Mouse (Mus musculus): ENCODE data around the gene Bag6.

Bag6 gene

DNA sequence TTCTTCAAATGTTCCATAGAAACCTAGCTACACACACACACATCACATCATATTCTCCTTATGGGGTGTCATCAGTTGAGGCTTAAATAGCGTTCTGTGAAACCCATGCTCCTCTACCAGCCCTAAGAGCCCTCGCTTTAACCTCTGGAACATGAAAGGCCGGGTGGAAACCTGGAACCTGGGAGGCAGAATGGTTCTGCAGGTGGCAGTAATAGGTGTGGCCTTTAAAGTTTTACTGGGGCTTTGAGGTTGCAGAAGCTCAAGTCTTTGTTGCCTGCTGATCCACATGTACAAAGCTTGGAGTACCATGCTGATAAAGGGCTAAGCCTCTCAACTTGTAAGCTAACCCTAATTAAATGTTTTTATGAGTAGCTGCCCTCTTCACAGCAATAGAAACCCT lies 12.4 kb downstream of the Bag6 start:
- no peak for ATAC-seq (ENCODE audit: low TSS enrichment)

DNA sequence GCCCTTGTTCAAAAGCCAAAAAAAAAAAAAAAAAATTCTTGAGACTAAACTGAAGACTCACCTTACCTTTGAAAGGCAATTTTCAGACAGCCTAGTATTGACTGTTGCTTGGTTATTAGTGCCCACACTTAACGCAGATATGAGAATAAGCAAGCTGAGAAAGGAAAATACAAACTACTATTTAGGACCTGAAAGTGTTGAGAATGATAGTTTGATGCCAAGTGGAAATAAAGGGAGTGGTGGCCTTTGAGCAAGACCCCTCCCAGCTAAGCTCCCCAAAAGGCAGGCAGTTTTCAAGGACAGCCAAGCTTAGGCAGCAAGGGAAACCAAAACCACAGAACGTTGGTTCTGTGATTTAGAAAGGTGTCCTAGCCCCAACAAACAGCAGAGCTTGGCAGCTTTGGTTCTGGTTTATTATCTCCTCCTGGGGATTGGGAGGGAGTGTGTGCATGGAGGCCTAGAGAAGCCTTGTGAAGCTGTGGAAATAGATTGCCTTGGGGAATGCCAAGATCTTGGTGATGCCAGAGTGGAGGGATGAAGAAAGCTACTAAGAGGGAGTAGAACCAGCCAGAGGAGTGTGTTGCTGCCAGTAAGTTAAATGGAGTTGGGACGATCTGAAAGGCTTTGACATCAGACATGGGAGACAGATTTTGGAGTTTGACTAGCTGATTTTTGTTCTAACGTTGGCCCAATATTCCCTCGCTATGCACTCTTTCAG lies 13.1 kb downstream of the Bag6 start:
- ATAC-seq (ENCODE audit: low TSS enrichment), result peak; percentile 38; the same call in 1 of the 2 replicates

DNA sequence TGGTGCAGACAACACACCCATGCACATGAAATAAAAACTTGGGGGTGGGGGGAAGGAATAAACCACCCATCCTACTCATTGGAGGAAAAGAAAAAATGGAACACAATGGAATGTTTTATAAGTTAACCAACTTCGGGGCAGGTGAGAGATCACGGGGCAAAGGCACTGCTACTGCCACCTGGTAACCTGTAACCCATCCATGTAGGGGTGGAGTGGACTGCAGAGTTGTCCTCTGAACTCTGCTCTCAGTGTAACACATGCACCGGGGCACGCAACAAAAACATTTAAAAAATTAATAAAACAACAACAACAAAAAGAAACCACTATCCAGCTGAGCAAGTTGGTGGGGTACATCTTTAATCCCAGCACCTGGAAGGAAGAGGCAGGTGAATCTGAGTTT lies 17.1 kb downstream of the Bag6 start:
- ATAC-seq (ENCODE audit: low TSS enrichment), result no peak

- ATAC-seq (ENCODE audit: low TSS enrichment), result no peak
These were observed 18.1 kb downstream of the Bag6 start for GRCm38 (mm10) chr17:35153077-35153476.

GRCm38 (mm10) chr17:35153931-35154330 lies 19.0 kb downstream of the Bag6 start:
- ATAC-seq (ENCODE audit: low TSS enrichment), result no peak

- no peak for ATAC-seq (ENCODE audit: low TSS enrichment)
These were observed 19.6 kb downstream of the Bag6 start for GRCm38 (mm10) chr17:35154616-35155015.

DNA sequence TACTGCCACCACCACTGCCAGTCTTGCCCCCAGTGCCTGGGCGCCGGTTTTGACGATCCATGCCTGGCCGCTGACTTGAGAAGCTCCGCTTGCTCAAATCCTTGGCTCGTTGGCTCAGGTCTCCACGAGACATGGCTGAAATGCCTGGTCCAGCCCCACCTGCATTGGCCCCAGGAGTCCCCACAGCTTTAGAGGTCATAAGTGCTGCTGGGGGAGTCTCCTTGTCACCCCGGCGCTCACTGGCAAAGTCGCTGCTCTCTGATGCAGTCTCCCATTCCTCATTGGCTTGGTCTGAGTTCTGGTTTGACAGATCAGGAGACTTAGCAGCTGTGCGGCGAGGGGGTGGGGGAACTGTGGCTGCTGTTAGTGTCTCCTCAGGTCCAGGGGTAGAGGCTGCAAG lies 20.5 kb downstream of the Bag6 start:
- ATAC-seq (ENCODE audit: low TSS enrichment), result no peak

GRCm38 (mm10) chr17:35156461-35157200 lies 21.7 kb downstream of the Bag6 start:
- ATAC-seq (ENCODE audit: low TSS enrichment), result no peak

GRCm38 (mm10) chr17:35157254-35157653 lies 22.3 kb downstream of the Bag6 start:
- no peak for ATAC-seq (ENCODE audit: low TSS enrichment)

- ATAC-seq (ENCODE audit: low TSS enrichment), result no peak
These were observed 22.7 kb downstream of the Bag6 start for GRCm38 (mm10) chr17:35157661-35158175.

- ATAC-seq (ENCODE audit: low TSS enrichment), result no peak
These were observed 24.0 kb downstream of the Bag6 start for GRCm38 (mm10) chr17:35158850-35159593.

DNA sequence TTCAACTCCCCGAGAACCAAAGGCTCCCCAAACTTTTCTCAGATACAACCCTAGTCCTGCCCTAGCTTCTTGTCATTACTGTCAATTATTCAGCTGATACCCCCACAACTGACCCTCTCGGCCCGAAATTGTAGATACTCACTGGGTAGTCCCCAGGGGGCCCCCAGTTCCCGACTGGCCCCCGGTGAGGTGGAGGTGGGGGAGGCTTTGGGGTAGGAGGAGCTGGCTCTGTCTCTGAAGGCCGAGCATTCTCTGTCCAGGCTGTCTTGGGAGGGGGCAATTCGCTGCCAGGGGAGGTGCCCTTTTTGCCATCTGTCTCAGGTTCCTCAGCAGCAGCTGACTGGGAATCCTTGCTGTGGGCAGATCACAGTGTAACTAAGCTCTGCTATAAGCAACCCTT lies 24.7 kb downstream of the Bag6 start:
- ATAC-seq (ENCODE audit: low TSS enrichment), result no peak

- ATAC-seq (ENCODE audit: low TSS enrichment), result no peak
These were observed 26.4 kb downstream of the Bag6 start for GRCm38 (mm10) chr17:35161421-35161820.

- ATAC-seq (ENCODE audit: low TSS enrichment), result no peak
These were observed 27.1 kb downstream of the Bag6 start for GRCm38 (mm10) chr17:35162121-35162520.

DNA sequence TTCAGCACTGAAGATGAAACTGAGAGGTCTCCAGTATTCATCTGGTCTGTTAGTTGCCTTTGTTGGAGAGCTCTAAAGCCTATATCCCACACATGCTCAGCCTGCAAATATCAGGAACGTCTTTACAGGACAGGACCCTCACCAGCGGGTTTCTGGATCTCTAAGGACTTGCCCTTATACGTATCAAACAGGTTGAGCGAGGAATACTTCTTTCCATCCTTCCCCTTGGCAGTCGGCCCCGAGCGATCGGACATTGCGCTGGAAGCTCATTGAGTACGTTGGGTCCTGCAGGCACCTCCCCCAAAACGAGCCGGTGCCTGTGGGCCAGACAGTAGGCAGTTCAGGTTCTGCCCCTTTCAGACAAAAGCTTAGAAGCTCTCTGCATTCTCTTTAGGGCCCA lies 27.8 kb downstream of the Bag6 start:
- no peak for ATAC-seq (ENCODE audit: low TSS enrichment)

GRCm38 (mm10) chr17:35163326-35164081 lies 28.5 kb downstream of the Bag6 start:
- no peak for ATAC-seq (ENCODE audit: low TSS enrichment)

DNA sequence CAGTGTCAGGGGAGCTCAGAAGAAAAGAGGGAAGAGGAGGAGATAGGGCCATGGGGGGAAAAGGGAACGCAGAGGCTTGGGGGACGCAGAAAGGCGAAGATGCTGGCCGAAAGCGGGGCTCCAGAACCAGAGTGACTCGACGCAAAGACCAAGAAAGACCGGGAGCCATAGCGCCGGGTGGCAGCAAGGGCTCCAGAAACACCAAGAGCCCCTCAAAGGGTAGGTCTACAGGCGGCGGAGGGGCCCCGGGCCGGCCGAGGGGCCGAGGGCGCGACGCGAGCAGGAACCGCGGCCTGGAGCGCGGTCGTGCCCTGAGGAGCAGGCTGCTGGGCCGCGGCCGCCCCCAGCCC lies 29.2 kb downstream of the Bag6 start:
- no peak; the same call in 1 of the 2 replicates for ATAC-seq (ENCODE audit: low TSS enrichment)

DNA sequence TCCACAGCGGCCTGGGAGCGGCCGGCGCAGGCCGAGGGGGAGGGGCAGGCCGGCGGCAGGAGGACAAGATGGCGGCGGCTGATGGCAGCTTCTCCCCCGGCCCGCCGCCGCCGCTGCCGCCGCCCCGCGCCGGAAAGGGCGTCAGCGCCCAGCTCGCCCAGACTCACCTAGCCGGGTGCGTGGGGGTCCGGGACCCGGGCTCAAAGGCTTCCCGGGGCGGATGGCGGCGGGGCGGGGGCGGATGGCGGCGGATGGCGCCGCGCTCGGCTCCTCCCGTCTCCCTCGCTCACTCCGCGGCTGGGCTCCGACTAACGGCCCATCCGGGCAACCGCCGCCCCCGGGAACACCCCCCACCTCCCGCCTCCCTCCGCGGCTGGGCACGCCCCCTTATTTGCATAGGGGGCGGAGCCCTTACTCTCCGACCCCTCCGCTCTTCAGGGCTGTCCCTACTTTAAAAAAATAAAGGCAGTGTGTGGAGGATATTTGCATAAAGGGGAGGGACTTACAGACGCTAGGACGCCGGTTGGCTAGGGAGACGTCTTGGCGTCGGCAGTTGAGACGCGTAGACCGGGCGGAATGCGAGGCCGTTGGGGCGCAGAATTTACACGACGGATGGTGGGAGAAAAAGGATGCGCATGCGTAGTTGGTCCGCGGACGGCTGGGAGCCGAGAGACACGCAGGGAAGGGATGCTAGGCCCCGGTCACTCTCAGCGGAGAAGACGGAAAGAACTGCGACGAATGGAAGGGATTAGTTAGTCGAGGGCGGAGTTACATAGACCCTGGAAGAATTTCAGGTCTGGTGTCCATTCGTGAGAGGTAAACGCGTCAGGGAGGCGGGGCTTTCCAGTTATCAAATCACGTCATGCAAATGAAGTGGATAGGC lies 29.8 kb downstream of the Bag6 start, which contains the start of gene Prrc2a:
Gene Prrc2a (minus strand): TSS at position 330 of the 883 bp plus-strand sequence.
- ATAC-seq (ENCODE audit: low TSS enrichment), result peak; percentile 79

GRCm38 (mm10) chr17:35165451-35166155 lies 30.6 kb downstream of the Bag6 start:
- no peak for ATAC-seq (ENCODE audit: low TSS enrichment)

All from frontal cortex, adult (tissue).